Mouse (Mus musculus) kidney, adult 2 months (tissue): ENCODE data around the gene Mip.

Experiments used
- CTCF ChIP-seq: fragments of 200-500 bp; conservative IDR thresholded peaks from 2 replicates; pipeline ENCODE4 v1.5.1; 2011; ENCODE audit warnings: low read depth, mild to moderate bottlenecking, control low read depth, low read length, moderate library complexity, mixed read lengths; ENCODE audit not compliant: insufficient read depth, insufficient read length
- POLR2A ChIP-seq: fragments of 200-500 bp; IDR thresholded peaks from one replicate; pipeline ENCODE4 v1.6.1; 2011; ENCODE audit warnings: low read depth, low read length, control low read depth

DNA sequence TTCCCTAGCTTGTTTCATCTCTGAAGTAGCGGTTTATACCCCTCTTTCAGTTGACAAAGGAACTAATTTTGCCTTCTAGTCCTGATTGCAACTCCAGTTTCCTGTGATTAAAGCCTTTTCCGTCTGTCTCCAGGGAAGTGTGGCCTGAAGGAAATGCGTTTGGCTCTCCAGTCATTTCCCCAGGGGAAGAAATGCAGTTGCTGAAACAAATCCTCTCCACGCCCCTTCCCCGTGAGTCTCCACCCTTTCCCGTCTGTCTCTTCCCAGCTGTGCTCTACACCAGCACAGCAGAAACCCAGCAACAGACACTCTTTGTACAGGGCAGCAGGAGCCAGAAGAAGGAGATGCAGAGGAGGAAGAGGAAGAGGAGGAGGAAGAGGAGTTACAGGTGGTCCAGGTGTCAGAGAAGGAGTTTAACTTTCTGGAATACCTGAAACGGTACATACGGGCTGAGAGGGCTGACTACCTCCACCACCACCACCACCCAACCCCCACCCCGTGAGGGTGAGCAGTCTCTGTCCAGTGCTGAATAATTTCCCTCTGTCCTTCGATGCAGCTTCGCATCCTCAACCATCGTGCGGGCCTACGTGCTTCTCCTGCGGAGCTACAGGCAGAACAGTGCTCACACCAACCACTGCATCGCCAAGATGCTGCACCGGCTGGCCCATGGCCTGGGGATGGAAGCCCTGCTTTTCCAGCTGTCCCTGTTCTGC is 21.5 kb downstream of the Mip start:
- no peak for TF ChIP-seq CTCF
- TF ChIP-seq POLR2A: no peak
